Mouse (Mus musculus): ENCODE results near the gene Zbed3. TPM values are rescaled to one million over a fixed set of nuclear protein-coding genes. Genes with fewer than 3 reads are reported as not detected.
"Not testable (repeated sequence)": the region's sequence is repeated elsewhere in the genome, so short reads cannot be mapped to it uniquely, and the experiment has no call there.

Gene Zbed3
- total RNA-seq, 2 experiments from 2014 or later: 1.1 to 7.7 TPM

DNA sequence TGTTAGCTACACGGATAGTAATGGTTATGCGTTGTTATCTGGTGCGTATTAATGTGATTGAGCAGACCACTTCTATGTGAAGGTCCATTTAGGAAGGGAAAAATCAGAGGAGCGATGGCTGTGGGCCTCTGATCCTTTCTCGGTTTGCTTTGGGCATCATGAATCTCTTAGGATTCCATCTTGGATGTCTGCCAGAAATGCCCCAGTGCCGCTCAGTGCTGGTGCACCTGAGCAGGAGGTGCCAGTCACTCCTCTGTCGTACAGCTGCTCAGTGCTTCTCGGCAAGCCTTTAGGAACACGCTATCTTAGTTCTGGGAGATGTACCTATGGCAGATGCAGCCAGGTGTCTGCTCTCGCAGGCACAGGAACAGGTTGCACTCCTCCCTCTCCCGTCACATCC is 5.4 kb downstream of the Zbed3 start:
- no peak for ATAC-seq (replicated peaks; ENCODE audit: low FRiP score, poor library complexity, severe bottlenecking)

DNA sequence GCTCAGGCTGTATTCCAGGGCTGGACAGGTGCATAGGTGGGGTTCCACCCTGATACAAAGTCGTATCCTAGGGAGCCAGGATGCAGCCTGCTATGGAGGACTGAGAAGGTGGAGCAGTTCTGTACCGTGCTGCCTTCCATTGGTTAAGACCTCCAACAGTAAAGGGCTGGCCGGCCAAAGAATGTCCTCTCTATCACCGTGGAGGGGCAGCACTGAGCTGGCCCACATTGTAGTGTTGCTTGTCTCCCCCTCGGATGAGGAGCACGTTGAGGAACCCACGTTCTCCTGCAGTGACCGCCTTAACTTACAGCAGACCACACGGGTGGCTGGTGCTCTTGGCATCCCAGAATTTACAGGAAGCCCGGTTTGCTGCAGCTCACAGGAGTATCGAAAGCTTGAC is 7.1 kb downstream of the Zbed3 start:
- ATAC-seq (replicated peaks; ENCODE audit: low FRiP score, poor library complexity, severe bottlenecking): no peak

DNA sequence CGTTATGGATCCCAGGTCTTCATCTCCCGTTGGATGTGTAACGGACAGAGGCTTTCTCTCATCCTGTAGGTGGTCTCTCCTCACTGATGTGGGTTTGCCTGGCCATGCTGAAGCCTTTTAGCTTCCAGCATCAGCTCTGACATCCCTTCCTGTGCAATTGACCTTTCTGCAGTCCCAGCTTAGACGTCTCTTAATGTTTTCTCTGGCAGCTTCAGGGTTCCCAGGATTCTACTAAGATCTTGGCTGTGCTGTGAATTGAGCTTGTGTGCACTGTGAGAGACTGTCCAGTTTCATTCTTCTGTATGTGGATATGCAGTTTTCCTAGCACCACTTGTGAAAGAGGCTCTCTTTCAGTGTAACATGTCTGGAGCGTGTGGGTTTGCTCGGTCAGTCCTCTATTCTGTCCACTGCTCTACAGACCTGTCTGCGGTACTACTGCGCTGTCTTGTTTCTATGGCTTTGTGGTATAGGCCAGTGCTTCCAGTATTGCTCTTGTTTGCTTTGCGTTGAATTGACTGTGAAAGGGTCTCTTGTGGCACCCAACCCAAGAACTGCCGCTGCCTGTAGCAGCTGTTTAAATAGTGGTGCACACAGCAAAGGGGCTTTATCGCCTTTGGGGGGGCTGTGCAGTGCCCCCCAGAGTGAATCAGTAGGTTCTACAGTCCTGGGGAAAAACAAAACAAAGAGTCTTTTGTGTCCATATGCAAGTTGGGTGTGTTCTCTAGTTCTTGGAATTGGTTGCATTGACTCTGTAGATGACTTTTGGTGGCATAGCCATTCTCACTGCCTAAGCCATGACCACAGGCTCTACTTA is 8.9 kb downstream of the Zbed3 start:
- no peak for ATAC-seq (replicated peaks; ENCODE audit: low FRiP score, poor library complexity, severe bottlenecking)

DNA sequence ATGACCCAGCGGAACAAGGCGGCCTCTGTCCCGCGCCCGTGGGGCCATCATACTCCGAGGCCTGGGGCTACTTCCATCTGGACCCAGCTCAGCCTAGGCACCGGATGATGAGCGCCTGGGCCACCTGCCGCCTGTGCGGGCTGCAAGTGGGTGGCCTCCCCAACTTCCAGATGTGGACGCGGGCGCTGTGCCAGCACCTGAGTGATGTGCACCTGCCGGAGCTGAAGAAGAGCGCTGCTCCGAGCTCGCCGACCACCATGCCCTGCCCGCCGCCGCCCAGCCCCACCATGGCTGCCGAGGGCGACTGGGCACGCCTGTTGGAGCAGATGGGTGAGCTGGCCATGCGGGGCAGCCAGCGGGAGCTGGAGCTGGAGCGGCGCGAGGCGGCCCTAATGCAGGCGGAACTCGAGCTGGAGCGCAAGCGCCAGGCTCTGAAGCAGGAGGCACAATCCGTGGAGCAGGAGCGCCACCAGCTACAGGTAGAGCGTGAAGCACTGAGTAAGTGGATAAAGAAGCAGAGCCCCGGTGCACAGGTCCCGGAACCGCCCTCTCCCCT is 12.8 kb downstream of the Zbed3 start:
- no peak for ATAC-seq (replicated peaks; ENCODE audit: low FRiP score, poor library complexity, severe bottlenecking)

DNA sequence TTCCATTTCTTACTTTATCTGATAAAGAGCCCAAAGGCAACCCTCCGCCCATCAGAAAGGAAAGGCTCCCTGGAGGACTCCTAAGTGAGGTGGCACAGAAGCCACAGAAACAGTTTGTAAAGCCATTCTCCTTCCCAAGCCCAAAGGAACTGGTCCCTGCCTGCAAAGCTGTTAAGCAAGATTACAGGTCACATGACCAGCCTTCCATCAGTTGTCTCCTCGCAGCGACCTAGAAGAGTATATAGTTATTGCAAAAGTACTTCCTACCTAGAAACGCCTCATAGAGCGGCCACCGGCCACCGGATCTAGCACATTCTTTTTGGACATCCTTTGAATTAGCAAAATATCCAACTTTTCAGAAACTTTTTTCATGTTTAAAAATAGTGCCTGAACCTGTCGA is 20.1 kb downstream of the Zbed3 start:
- ATAC-seq (replicated peaks; ENCODE audit: low FRiP score, poor library complexity, severe bottlenecking): no peak

DNA sequence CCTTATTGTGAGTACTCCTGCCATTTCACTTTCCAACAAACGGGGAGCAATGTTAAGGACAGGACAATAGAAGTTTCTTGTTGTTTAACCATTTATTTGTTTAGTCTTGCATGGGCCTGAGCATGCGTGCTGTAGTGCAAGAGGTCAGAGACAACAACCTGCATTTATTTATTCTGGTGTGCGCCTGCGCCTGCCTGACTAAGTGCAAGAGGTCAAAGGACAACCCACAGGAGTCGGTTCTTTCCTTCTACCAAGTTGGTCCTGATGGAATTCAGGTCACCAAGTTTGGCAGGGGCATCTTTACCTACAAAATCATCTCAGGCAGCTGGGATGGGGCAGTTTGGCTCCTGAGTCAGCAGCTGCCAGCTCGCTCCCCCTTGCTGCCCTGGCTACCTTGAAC is 22.5 kb downstream of the Zbed3 start:
- ATAC-seq (replicated peaks; ENCODE audit: low FRiP score, poor library complexity, severe bottlenecking): no peak

DNA sequence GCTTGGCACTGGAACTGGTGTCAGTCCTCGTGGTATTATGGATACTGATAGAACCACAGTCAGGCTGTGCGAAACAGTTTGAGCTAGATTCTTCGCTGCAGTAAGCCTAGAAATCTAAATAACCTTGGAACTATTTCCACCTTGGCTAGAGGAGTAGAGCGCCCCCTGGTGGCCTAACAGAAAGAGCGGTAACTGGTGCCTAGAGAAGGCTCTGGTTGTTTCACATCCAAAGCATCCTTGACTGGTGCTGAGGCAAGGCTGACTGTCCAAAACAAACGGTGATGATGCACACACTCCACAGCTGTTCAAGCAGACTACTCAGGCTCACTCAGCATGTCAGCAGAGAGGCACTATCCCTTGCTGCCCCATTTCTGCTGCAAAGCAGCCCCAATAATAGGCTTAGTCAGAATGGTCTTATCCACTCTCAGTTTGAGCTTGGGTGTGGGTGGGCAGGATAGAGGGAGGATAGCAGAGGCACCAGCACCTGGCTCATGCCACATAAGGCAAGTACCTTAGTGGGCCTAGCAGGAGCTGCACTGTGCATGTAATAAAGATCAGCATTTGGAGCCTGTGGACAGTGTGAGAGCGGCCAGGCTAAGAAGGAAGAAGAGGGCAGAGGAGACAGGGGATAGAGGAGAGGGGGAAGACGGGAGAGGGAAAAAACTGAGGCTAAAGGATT is 23.7 kb downstream of the Zbed3 start:
- peak; percentile 79 for ATAC-seq (replicated peaks; ENCODE audit: low FRiP score, poor library complexity, severe bottlenecking)

DNA sequence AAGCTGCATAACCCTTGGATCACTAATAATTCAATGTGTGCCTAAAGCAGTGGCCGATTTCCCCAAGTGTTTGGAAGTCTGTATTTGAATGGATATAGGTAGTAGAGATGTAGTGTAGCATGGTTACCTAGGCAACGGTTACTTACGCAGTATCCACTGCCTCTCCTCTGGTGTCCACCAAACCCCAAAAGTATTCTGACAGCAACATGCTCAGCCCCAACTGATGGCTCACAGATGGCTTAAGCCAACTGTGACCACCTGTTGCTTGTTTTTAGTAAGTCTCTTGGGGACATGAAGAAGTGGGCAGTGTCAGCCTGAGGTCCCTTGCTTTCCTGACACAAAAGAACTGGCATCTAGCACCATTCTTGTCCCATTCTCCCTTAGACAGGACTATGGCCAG is 25.1 kb downstream of the Zbed3 start:
- ATAC-seq (replicated peaks; ENCODE audit: low FRiP score, poor library complexity, severe bottlenecking): no peak

DNA sequence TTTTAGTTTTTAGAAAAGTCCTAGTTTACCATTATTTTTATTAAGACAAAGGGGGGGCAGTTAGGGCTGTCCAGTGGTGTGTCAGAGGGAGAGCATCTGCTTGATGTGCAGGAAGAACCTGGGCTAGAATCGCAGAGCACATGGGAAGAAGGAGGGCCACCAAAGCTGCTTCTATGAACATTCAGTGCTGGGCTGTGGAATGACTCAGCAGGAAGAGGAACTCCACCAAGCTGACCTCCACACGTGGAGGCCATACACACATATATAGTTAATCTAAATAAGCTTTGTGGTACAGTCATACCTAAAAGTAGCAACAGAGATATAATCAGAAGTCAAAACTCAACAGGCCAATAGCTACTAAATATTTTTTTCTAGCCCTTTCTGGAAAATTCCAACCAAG is 34.8 kb downstream of the Zbed3 start:
- ATAC-seq (replicated peaks; ENCODE audit: low FRiP score, poor library complexity, severe bottlenecking): no peak

DNA sequence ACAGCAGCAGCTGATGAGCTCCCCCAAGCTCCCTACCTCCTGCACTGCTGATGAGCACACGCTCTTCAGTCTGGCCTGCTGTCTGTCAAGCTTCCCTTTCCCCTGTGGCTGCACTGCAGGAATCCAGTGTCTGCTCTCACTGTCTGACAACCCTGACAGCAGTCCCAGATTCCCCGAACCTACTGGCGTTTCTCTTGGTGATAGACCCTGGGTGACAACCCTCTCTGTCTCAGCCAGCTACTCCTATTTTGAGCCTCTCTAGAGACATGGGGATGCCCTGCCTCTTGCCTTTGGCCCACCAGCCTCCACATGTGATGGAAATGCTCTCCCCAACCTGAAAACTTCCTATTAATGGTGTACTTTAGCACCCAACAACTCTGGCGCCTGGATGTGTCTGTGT is 40.0 kb downstream of the Zbed3 start:
- no peak for ATAC-seq (replicated peaks; ENCODE audit: low FRiP score, poor library complexity, severe bottlenecking)

DNA sequence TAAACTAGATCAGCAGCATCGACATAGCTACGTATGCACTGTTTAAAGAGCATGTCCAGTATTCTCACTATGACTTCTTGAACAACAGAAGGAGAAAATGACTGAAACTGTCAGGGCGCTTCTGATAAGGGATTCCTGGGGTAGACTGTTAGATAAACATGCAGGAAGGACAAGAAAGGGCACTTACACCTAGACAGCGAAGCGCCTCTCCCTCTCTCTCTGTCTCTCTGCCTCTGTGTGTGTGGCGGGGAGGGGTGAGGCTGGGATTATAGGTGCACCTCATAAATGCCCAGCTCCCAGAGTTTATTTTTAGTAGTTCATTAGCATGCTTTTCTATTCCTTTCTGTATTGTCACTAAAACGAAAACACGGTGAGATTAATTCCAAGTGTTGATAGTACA is 42.9 kb downstream of the Zbed3 start:
- ATAC-seq (replicated peaks; ENCODE audit: low FRiP score, poor library complexity, severe bottlenecking): no peak

DNA sequence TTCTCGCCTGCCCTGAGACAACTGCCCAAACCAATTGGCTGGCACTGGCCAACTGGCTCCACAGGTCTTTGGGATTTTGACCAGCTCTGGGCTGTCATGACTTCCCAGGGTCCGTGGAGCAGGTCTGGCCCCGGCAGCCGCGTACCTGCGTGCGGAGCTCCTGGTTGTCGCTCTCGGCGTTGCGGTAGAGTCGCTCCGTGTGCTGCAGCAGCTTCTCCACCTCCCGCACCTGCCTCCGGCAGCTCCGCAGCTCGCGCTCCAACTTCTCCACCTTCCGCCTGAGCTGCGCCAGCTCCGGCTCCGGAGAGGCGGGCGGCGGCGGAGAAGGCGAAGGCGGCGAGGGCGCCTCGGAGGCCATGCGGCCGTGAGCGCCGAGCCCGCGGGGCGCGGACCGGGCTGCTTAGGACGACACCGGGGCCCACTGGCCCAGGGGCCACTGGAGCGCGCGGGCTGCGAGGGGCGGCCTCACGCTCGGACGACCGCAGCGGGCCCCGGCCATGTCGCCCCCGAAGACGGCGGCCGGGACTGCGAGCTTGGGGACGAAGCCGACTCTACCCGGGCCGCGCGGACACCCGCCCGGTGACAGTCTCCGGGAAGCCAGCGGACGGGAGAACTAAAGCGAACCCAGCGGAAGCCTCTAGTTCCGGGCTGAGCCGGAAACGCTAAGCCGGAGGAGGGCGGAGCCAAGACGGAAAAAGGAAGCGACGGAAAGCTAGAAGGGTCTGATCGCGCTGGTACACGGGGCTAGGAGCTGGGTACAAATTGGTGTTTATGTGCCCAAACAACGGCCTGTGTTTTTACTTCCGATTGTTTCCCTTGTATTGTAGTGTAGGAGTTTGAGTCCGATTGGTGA is 51.5 kb downstream of the Zbed3 start, which contains the start of gene Aggf1:
Aggf1 (minus strand) TSS at position 652 of the 853 bp plus-strand sequence.
- peak; percentile 96 for ATAC-seq (replicated peaks; ENCODE audit: low FRiP score, poor library complexity, severe bottlenecking)

DNA sequence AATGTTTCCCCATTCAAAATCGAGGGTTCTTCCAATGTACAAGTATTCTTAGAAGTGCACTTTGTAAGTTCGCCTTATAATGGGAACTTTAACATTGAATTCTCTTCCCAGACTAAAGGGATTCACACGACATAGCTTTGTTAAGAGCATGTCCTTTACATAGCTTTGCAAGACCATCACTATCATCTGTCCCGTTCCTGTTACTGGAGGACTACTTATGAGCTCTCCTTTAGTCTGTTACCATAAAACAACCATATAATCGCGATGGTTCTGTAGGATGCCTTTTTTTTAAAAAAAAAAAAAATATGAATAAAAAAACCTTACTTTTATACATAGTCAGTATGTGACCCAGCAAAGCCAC is 52.1 kb downstream of the Zbed3 start:
- peak; percentile 50 for ATAC-seq (replicated peaks; ENCODE audit: low FRiP score, poor library complexity, severe bottlenecking)

DNA sequence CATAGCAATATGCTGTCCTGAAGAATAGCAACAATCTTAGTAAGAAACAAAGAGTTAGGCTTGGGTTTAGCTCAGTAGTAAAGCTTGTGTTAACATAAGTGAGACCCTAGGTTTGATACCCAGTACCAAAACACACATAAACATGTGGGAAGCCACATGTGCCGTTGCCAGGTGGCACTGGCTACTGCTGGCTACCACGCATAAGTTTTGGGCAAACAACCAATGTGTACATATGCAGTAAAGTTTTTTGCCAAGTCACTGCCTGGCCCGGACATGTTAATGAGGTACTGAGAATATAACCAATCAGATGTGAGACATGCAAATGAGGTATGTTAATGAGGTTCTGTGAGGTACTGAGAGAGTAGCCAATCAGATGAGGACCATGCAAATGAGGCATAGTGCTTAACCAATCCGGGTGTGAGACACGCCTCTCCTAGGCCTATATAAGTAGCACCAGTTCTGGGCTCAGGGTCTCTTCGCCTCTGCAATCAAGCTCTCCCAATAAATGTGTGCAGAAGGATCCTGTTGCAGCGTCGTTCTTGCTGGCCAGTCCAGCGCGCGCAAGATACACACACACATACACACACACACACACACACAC is 53.4 kb downstream of the Zbed3 start:
- ATAC-seq (replicated peaks; ENCODE audit: low FRiP score, poor library complexity, severe bottlenecking): not testable (repeated sequence)

DNA sequence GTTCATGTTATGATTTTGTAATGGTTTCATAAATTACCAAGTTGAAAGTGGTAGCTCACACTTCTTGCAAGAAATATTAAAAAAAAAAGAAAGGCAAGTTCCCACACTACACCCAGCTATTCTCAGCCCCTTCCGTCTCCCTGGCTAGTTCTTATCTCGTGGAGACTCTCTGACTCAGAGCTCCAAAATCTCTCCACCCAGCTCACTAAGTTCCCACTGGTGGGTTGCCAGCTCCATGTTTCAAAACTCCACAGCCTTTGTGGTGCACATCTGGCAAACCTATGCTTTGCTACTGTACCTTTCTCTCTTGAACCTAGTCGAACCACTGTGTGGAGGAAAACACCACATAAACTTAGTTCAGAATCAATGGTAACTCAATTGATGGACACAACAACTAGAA is 55.3 kb downstream of the Zbed3 start:
- no peak for ATAC-seq (replicated peaks; ENCODE audit: low FRiP score, poor library complexity, severe bottlenecking)

DNA sequence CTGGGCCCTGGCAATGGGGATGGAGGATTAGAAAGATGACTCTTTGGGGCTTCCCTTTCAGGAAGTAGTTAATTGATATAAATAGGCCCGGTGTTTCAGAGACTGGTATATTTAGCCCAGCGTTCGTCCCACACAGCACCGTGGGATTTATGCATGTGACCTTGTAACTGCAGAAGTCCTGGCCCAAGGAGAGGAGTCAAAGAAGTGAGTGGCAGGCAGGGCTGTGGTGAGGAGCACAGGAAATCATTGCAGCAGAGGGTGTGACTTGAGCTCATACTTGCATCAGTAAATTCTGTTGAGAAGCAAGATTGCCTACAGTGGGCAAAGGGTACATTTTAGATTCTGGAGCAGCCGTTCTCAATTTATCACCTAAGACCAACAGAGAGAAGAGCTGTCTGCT is 59.0 kb downstream of the Zbed3 start:
- no peak for ATAC-seq (replicated peaks; ENCODE audit: low FRiP score, poor library complexity, severe bottlenecking)

Data from erythroblast, adult 5-6 weeks (primary cell).